Mouse (Mus musculus) R1 (cell line): ENCODE data around the gene Spaca5.
A peak's percentile ranks its signal among the peaks of the same experiment; 100 is the strongest.

Experiments used
- DNase-seq: peaks from one replicate; pipeline ENCODE4 v3.0.0-alpha.2; 2018; ENCODE audit warnings: low read depth, low spot score

The Spaca5 gene

GRCm38 (mm10) chrX:21068106-21068505 is at the start of gene Spaca5:
TSS of gene Spaca5 (plus strand) at chrX:21068406.
- no peak for DNase-seq

DNA sequence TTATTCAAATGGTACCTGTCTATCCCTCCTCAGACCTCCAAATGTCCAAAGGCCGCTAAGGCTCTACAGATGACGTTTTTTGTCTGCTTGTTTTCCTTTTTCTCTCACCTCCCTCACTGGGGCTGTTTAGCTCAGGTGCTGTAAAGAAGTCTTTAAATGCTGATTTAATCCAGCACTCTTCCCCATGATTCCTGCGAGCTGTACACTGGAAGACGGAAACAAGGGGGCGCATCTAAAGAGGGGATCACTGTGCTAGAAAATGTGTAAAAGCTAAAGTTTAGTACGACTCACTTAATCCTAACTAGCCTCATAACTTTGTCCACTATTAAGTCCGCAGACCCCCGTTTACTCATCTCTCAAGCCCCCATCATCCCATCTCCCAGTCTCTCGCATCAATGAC is 6.7 kb upstream of the Spaca5 start:
- peak; percentile 17 for DNase-seq

DNA sequence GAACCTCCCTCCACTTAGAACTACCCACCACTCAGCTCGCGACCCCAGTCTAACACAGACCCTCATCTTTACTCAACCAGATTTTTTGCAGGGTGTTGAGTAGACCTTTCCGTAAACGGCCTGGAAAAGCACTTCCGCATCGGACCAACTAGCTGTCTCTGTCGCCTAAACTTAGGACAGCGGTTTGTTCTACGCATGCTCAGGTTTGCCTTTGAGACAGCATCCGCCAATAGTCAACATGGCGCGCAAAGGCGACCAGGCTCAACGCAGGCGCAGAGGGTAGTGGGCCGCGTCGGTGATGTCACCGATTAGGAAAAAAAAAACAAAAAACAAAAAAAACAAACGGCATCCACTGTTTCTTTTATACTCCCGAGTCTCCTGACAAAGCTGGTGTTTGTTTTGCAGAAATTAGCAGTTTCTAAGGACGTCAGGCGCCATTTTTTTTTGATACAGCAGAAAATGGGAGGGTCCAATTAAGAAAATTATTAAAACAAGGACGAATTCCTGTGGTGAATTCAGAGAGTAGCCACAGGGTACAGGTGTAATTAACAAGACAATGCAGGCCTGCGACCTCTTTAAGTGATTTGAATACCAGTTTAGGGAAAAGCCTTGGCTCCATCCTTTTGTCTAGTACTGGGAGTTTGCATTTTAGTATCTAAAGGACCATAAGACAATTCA is 6.2 kb upstream of the Spaca5 start, which contains the start of gene Zfp182:
TSS of gene Zfp182 (minus strand) at position 451 of the 678 bp plus-strand sequence.
- peak; percentile 92 for DNase-seq

- no peak for DNase-seq
Measured at GRCm38 (mm10) chrX:21062544-21062890, 5.7 kb upstream of the Spaca5 start.

DNA sequence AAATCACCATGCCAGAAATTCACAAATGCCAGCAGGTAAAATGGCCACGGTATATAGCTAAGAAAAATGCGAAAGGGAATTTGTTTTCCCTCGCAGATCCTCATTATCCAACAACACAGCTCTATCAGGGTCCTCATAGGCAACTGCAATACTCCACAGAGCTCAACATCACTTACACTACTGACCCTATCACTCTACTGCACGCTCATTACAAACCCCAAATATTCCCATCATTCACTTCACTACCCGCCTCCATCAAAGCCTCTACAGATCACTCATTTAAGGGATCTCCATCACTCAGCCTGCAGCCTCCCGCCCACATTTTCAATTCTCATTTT is 20.4 kb downstream of the Spaca5 start:
- no peak for DNase-seq

- peak; percentile 55 for DNase-seq
Measured at GRCm38 (mm10) chrX:21088983-21089866, 21.0 kb downstream of the Spaca5 start, which contains the start of gene Zfp300. TSS of gene Zfp300 (minus strand) at chrX:21089527.

- DNase-seq, result no peak
Measured at GRCm38 (mm10) chrX:21089867-21090239, 21.6 kb downstream of the Spaca5 start.

DNA sequence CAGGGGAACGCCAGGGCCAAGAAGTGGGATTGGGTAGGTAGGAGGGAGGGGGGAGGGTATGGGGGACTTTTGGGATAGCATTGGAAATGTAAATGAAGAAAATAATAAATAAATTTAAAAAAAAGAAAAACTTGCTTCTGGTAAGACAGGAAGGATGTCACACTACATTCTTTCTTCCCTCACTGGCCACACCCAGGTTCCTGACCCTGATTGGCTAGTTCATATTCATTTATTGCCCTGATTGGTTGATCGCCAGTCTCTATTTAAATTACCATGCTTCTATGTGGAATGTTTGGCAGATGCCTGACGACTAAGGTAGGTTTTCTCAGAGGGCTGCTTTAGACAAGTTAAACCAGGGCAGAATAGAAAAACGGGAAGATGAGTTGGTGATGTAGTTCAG is 47.3 kb downstream of the Spaca5 start, which contains the start of gene Ssxa1:
TSS of gene Ssxa1 (plus strand) at position 301 of the 400 bp plus-strand sequence.
- DNase-seq, result peak; percentile 1
